Mouse (Mus musculus): ENCODE measurements around the gene Vmn2r51. TPM values are rescaled to one million over a fixed set of nuclear protein-coding genes. Genes with fewer than 3 reads are reported as not detected.
"Not testable (repeated sequence)": the region's sequence is repeated elsewhere in the genome, so short reads cannot be mapped to it uniquely, and the experiment has no call there.

Vmn2r51 gene
- total RNA-seq (2022): not detected

- not testable (repeated sequence) for DNase-seq (ENCODE audit: low spot score)
These were observed at the start of gene Vmn2r51 for GRCm38 (mm10) chr7:10105641-10106040. TSS of gene Vmn2r51 (minus strand) at chr7:10105741.

GRCm38 (mm10) chr7:10053196-10053595 lies 52.3 kb downstream of the Vmn2r51 start, which contains the start of gene Vmn2r50:
TSS of gene Vmn2r50 (minus strand) at chr7:10053296.
- DNase-seq (ENCODE audit: low spot score): not testable (repeated sequence)

Other genes with a start within 250 kb of the Vmn2r51 start
- not detected for gene Vmn2r48, start 152.2 kb downstream of the Vmn2r51 start, total RNA-seq (2022)
- gene Vmn2r49, start 113.5 kb downstream of the Vmn2r51 start, total RNA-seq (2022): not detected
- not detected for gene Vmn2r50, start 52.4 kb downstream of the Vmn2r51 start, total RNA-seq (2022)
- not detected for gene Vmn2r52, start 70.8 kb upstream of the Vmn2r51 start, total RNA-seq (2022)
- gene Vmn1r66, start 172.3 kb upstream of the Vmn2r51 start, total RNA-seq (2022): not detected